Mouse (Mus musculus) hindbrain, embryonic 14.5 days (tissue): ENCODE data around the gene Igdcc3. TPM values are rescaled to one million over a fixed set of nuclear protein-coding genes. Genes with fewer than 3 reads are reported as not detected.

Experiments used
- ATAC-seq: fragments of 200-750 bp; cut with Nextera tagmentation; 2 replicates; pipeline ENCODE4 v1.8.0; 2017; ENCODE audit warnings: moderate number of reproducible peaks, mild to moderate bottlenecking, moderate TSS enrichment, moderate library complexity; ENCODE audit not compliant: low FRiP score
- DNase-seq: peaks from one replicate; pipeline ENCODE4 v3.0.0-alpha.2; 2015; ENCODE audit warnings: low spot score
- H3K27ac ChIP-seq: fragments of 300-500 bp; sonication (generic); 2 replicates; pipeline ENCODE4 v1.5.1; 2014; ENCODE audit warnings: mild to moderate bottlenecking, moderate library complexity
- H3K27me3 ChIP-seq: fragments of 300-500 bp; sonication (generic); 2 replicates; pipeline ENCODE4 v1.6.1; 2014; ENCODE audit warnings: mild to moderate bottlenecking, low read length, mixed read lengths; ENCODE audit not compliant: control insufficient read depth, insufficient read depth
- H3K36me3 ChIP-seq: fragments of 300-500 bp; sonication (generic); replicated peaks from 2 replicates; pipeline ENCODE4 v1.6.1; 2014; ENCODE audit not compliant: control insufficient read depth, insufficient read depth
- H3K4me1 ChIP-seq: fragments of 300-500 bp; sonication (generic); replicated peaks from 2 replicates; pipeline ENCODE4 v1.6.1; 2014; ENCODE audit warnings: antibody characterized with exemption, low read length, mixed read lengths; ENCODE audit not compliant: control insufficient read depth, insufficient read depth
- H3K4me2 ChIP-seq: fragments of 300-500 bp; sonication (generic); replicated peaks from 2 replicates; pipeline ENCODE4 v1.6.1; 2014; ENCODE audit warnings: mild to moderate bottlenecking, moderate library complexity
- H3K4me3 ChIP-seq: fragments of 300-500 bp; sonication (generic); replicated peaks from 2 replicates; pipeline ENCODE4 v1.5.1; 2014; ENCODE audit warnings: mild to moderate bottlenecking, low read length
- H3K9ac ChIP-seq: fragments of 300-500 bp; sonication (generic); 2 replicates; pipeline ENCODE4 v1.6.1; 2014
- H3K9me3 ChIP-seq: fragments of 300-500 bp; sonication (generic); 2 replicates; pipeline ENCODE4 v1.6.1; 2016; ENCODE audit warnings: low read length; ENCODE audit not compliant: control insufficient read depth
- WGBS: fragments of 180-500 bp; shearing (Covaris S2); extraction: QIAGEN DNeasy Blood & Tissue Kit; methylation state at CpG from one replicate; pipeline ENCODE4 v1.1.7; 2014; 5-methylcytosine and 5-hydroxymethylcytosine counted together
- polyA plus RNA-seq: library from polyadenylated mRNA; unstranded; fragments of >200 nt; fragmentation: Nextera tagmentation; extraction: Ambion mirVana; gene quantifications from 2 replicates; pipeline ENCODE4 v1.2.1, GENCODE M21; 2014

Igdcc3 gene
- polyA plus RNA-seq, 1 experiment from 2014 or later, result 10.5 TPM

DNA sequence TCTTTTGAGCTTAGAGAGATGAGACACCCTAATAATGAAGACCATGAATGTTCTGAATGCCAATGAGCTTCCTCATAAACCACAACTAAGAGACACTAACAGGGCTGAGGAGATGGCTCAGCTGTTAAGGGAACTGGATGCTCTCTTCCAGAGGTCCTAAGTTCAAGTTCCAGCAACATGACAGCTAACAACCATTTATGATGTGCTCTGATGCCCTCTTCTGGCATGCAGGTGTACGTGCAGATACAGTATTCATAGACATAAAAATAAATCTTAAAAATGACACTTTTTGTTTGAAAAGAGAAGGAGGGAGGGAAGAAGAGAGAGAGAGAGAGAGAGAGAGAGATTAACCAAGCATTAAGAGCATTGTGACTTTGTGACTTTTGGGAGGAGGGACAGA, 23.9 kb downstream of the Igdcc3 start:
- H3K4me1 ChIP-seq, result peaks cover 39% of the 10 kb centered on the region
- no peak overlapping the region for H3K9ac ChIP-seq
- H3K4me3 ChIP-seq, result no peak overlapping the region
- 29% methylated on average over 1 of the region's 1 CpGs for WGBS
- H3K27ac ChIP-seq, result no peak overlapping the region
- H3K9me3 ChIP-seq, result no peaks in the 10 kb centered on the region
- H3K27me3 ChIP-seq, result no peaks in the 10 kb centered on the region
- no peak for ATAC-seq
- DNase-seq, result no peak
- H3K4me2 ChIP-seq, result no peak overlapping the region
- H3K36me3 ChIP-seq, result no peaks in the 10 kb centered on the region

- Histone ChIP-seq H3K4me1 (peaks cover 30% of the 10 kb centered on the region), H3K27ac (no peak overlapping the region)
- no peak for ATAC-seq
Measured at GRCm38 (mm10) chr9:65166386-65166785, 25.4 kb downstream of the Igdcc3 start.

GRCm38 (mm10) chr9:65168534-65168933, 27.5 kb downstream of the Igdcc3 start:
- Histone ChIP-seq H3K27me3 (no peaks in the 10 kb centered on the region), H3K27ac (no peak overlapping the region), H3K36me3 (0 out of 2 replicates have a peak, but pooled peaks cover 3% of the 10 kb centered on the region), H3K4me1 (peaks cover 9% of the 10 kb centered on the region; the same call in 1 of the 2 replicates), H3K9ac (no peak overlapping the region), H3K9me3 (no peaks in the 10 kb centered on the region), H3K4me3 (no peak overlapping the region), H3K4me2 (no peak overlapping the region)
- DNase-seq (no peak), ATAC-seq (no peak)
- WGBS, result 56% methylated on average over 6 of the region's 6 CpGs

More at GRCm38 (mm10) chr9:65166386-65166785, 25.4 kb downstream of the Igdcc3 start:
- DNase-seq, result no peak
- no peaks in the 10 kb centered on the region for H3K27me3 ChIP-seq
- H3K36me3 ChIP-seq, result no peaks in the 10 kb centered on the region
- H3K4me2 ChIP-seq, result no peak overlapping the region
- 72% methylated on average over 9 of the region's 9 CpGs for WGBS
- no peak overlapping the region for H3K4me3 ChIP-seq
- H3K9me3 ChIP-seq, result no peaks in the 10 kb centered on the region
- no peak overlapping the region for H3K9ac ChIP-seq

DNA sequence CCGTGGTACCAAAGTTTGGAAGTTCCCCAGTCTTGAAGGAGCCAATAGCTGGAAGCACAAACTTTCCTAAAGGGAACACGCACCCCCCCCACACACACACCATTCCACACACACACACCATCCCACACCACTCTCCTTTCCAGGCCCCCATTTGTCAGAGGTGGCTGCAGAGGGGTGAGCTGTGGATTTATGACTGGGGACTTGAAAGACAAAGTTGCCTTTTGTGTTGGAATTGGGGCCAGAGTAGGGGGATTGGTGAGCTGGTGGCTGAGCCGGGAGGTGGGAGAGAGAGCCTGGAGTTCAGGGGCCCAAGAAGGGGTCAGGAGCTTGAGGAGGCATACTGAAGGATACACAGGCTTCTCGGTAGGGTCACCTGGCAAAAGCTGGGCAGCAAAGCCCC, 28.0 kb downstream of the Igdcc3 start:
- Histone ChIP-seq H3K9ac (no peak overlapping the region), H3K27ac (no peak overlapping the region), H3K4me2 (no peak overlapping the region), H3K27me3 (no peaks in the 10 kb centered on the region), H3K9me3 (no peaks in the 10 kb centered on the region), H3K4me3 (no peak overlapping the region), H3K4me1 (peaks cover 9% of the 10 kb centered on the region; the same call in 1 of the 2 replicates), H3K36me3 (0 out of 2 replicates have a peak, but pooled peaks cover 3% of the 10 kb centered on the region)
- DNase-seq (no peak), ATAC-seq (no peak)
- 43% methylated on average over 4 of the region's 4 CpGs for WGBS

DNA sequence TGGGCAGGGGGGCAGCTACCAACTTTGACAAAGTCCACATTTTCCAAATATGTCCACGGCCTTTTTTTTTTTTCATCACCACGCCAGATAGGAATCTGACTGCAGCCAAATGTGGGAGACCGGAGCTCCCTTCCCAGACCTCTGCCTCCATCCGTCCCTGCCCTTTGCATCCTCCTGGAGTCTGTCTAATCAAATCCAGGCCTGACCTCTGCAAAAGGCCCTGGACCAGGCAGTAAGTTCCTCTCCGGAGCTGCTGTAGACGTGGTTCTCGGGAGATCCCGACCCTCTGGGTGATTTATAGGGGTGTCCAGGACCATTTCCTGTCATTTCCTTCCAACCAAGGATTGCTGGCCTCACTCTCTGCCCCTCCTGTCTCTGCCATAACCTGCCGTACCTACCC, 31.7 kb downstream of the Igdcc3 start:
- no peaks in the 10 kb centered on the region for H3K27me3 ChIP-seq
- DNase-seq, result no peak
- peaks cover 34% of the 10 kb centered on the region for H3K4me1 ChIP-seq
- no peak overlapping the region for H3K4me2 ChIP-seq
- 0 out of 2 replicates have a peak, but pooled peaks cover 3% of the 10 kb centered on the region for H3K36me3 ChIP-seq
- H3K9me3 ChIP-seq, result no peaks in the 10 kb centered on the region
- H3K4me3 ChIP-seq, result no peak overlapping the region
- no peak for ATAC-seq
- WGBS, result 78% methylated on average over 9 of the region's 9 CpGs
- H3K27ac ChIP-seq, result no peak overlapping the region
- no peak overlapping the region for H3K9ac ChIP-seq

GRCm38 (mm10) chr9:65175234-65175938, 34.4 kb downstream of the Igdcc3 start:
- Histone ChIP-seq H3K27me3 (no peaks in the 10 kb centered on the region), H3K9ac (peak overlapping the region; percentile 17; the same call in 1 of the 2 replicates), H3K4me1 (peaks cover 53% of the 10 kb centered on the region), H3K27ac (peak overlapping the region; percentile 83), H3K4me2 (no peak overlapping the region), H3K36me3 (0 out of 2 replicates have a peak, but pooled peaks cover 3% of the 10 kb centered on the region), H3K4me3 (no peak overlapping the region), H3K9me3 (no peaks in the 10 kb centered on the region)
- no peak for DNase-seq
- peak; percentile 2; the same call in 1 of the 2 replicates for ATAC-seq
- 9% methylated on average over 5 of the region's 5 CpGs for WGBS

DNA sequence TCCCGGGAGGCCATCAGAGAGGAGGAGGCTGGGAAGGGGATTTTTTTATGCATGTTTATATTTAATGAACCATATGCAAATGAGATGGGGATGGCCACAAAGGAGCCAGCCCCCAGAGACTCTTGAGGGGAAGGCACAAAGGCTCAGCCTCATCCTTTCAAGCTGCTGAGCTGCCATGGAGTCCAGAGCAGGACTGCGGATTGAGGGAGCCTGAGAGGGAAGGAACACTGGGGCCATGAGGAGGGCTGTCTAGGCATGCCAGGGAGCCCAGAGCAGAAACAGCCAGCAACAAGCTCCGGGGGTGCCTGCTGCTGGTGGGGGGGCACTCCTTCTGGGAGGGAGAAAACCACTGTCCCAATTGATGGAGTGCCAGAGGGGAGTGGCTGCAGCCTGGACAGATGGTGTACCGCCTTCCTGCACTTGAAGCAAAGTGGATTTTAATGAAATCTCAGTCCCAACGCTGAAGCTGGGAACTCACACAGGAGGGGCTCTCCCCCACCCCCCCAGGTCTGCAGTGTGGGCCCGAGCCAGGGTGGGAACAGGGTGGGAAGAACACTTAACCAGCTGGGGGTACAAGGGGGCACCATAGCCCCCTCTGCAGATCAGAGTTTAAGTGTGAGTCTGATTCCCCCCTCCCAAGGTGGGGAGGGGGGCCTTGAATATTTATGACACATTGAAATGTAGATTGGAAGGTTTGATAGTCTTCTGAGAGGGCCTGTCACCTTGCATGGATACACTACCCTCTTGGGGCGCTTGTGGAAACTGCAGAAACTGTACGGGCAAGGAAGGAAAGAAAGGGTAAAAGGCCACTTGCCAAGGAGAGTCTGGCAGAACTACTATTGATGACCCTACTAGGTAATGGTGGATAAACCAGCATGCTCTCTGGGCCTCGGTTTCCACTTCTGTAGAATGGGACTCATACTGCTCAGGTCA, 35.2 kb downstream of the Igdcc3 start:
- H3K27ac ChIP-seq, result peak overlapping the region; percentile 83
- 13% methylated on average over 9 of the region's 9 CpGs for WGBS
- H3K27me3 ChIP-seq, result no peaks in the 10 kb centered on the region
- no peaks in the 10 kb centered on the region for H3K9me3 ChIP-seq
- H3K4me2 ChIP-seq, result 0 out of 2 replicates have a peak overlapping the region, but pooled peaks have one; percentile 17
- peaks cover 5% of the 10 kb centered on the region; the same call in 1 of the 2 replicates for H3K36me3 ChIP-seq
- ATAC-seq (peak; percentile 66), DNase-seq (no peak)
- no peak overlapping the region for H3K4me3 ChIP-seq
- peaks cover 61% of the 10 kb centered on the region for H3K4me1 ChIP-seq
- H3K9ac ChIP-seq, result peak overlapping the region; percentile 22; the same call in 1 of the 2 replicates

DNA sequence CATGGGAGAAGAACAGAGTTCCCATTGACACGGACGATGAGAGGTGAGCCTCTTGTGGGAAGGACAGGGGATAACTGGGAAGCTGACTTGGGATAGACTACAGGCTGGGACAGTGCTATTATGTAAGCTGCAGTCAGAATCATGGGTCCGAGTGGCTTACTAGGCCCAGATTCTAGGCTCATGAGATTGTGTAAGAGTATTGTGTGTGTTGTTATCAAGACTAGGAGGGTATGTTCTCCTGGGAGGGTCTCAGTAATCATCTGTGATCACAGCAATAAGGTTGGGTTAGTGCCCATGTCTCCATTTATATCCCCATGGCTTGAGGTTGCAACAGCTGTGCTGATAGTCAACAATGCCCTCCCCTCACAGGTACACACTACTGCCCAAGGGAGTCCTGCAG, 36.5 kb downstream of the Igdcc3 start:
- Histone ChIP-seq H3K4me2 (no peak overlapping the region), H3K4me3 (no peak overlapping the region), H3K9ac (no peak overlapping the region), H3K27ac (peak overlapping the region; percentile 83), H3K27me3 (no peaks in the 10 kb centered on the region), H3K9me3 (no peaks in the 10 kb centered on the region), H3K36me3 (peaks cover 18% of the 10 kb centered on the region), H3K4me1 (peaks cover 63% of the 10 kb centered on the region)
- WGBS, result 34% methylated on average over 3 of the region's 3 CpGs
- DNase-seq (no peak), ATAC-seq (no peak)

GRCm38 (mm10) chr9:65177912-65178311, 36.9 kb downstream of the Igdcc3 start:
- Histone ChIP-seq H3K4me3 (no peak overlapping the region), H3K27ac (peak overlapping the region; percentile 83), H3K4me1 (peaks cover 63% of the 10 kb centered on the region), H3K9me3 (no peaks in the 10 kb centered on the region), H3K9ac (0 out of 2 replicates have a peak overlapping the region, but pooled peaks have one; percentile 9), H3K36me3 (peaks cover 20% of the 10 kb centered on the region), H3K4me2 (no peak overlapping the region), H3K27me3 (no peaks in the 10 kb centered on the region)
- ATAC-seq, result no peak
- 33% methylated on average over 10 of the region's 10 CpGs for WGBS
- no peak for DNase-seq
